Mouse (Mus musculus) gastrocnemius, adult 18-20 months (tissue): ENCODE measurements around the gene Sema7a. TPM values are rescaled to one million over a fixed set of nuclear protein-coding genes. Genes with fewer than 3 reads are reported as not detected.

ENCODE experiments used
- DNase-seq: peaks from one replicate; pipeline ENCODE4 v3.0.0; 2021; ENCODE audit warnings: low spot score
- total RNA-seq, 2 experiments: library from RNA; stranded (reverse); gene quantifications; 2 replicates each; pipeline ENCODE4 v1.2.3; 2021

Sema7a gene
- total RNA-seq, 2 experiments from 2014 or later = 10.6 to 13.0 TPM

DNA sequence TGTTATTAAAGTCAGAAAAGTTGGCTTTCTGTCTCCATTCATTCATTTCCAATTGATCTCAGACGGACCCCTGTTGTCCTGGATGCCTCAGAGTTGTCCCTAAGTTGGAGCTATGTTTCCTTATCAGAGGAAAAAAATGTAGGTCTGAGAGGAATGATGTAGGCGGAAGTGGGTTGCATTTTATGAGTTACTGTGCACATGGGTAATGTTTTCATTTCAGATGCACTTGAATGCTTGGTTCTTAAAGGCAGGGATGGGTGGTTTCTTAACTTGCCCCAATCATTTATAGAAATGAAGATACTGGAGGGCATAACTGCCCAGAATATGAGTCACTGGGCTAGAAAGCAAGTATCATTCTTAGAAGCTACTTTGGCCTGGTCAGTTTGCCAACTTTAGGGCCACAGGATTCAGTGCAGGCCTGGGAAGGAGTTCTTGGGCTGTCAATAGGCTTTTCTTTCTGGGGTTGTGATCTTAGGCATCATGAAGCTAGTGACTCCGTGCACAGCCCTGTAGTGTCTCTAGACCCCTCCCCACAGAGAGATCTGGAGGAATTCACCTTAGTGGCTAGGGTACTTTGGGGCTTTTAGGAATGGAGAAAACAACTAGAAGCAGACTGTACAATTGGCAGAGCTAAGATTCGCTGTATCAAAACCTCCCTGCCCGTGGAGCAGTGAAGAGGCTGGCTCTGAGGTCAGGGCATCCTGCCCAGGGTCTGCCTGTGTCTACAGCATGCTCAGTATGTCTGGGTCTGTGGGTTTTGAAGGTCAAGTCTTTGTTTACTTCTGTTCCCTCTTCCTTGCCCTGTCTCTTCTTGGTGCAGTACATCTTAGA is 1.5 kb upstream of the Sema7a start:
- DNase-seq = no peak

DNA sequence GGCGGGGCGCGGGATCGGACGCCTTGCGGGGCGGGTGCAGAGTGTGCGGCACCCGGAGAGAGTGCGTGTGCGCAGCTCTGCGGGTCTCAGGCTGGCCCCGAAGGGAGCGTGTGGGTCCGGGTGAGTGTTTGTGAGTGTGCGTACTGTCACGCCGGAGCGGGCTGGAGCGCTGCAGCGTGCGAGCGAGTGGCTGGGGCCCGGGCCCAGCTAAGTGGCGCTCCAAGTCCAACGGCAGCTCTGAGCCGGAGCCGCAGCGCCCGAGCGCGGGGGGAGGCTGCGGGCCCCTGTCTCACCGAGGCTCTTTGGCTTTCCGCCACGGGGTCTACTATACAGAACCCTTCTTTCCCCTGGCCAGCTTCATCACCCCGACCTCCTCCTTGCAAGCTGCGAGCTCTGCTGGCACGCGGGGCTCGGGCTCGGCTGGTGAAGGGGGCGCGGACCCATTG is 460 bp downstream of the Sema7a start:
- DNase-seq = no peak

GRCm38 (mm10) chr9:57940861-57941638 is 1.1 kb downstream of the Sema7a start:
- DNase-seq = no peak

- no peak for DNase-seq
Observed at GRCm38 (mm10) chr9:57942039-57942438, 2.1 kb downstream of the Sema7a start.

GRCm38 (mm10) chr9:57943067-57943466 is 3.2 kb downstream of the Sema7a start:
- DNase-seq = no peak

DNA sequence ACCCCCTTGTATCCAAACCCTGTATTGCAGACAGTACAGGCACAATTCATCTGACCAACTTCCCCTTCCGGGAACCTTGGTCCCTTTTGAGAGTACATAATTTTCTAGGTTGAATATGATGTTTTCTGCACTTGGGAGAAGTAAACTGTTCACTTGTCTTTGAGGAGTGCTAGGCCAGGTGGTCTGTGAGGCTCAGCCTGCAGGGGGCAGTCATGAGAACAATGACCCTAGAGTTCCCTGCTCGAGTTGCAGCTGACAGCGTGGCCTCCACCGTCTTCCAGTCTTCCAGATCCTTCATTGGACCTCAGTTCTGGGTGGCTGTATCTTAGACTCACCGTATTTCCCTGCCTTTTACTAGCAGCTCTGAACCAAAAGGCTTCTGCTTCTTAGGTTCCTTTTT is 4.7 kb downstream of the Sema7a start:
- peak; percentile 66 for DNase-seq

GRCm38 (mm10) chr9:57945771-57946616 is 6.1 kb downstream of the Sema7a start:
- no peak for DNase-seq

DNA sequence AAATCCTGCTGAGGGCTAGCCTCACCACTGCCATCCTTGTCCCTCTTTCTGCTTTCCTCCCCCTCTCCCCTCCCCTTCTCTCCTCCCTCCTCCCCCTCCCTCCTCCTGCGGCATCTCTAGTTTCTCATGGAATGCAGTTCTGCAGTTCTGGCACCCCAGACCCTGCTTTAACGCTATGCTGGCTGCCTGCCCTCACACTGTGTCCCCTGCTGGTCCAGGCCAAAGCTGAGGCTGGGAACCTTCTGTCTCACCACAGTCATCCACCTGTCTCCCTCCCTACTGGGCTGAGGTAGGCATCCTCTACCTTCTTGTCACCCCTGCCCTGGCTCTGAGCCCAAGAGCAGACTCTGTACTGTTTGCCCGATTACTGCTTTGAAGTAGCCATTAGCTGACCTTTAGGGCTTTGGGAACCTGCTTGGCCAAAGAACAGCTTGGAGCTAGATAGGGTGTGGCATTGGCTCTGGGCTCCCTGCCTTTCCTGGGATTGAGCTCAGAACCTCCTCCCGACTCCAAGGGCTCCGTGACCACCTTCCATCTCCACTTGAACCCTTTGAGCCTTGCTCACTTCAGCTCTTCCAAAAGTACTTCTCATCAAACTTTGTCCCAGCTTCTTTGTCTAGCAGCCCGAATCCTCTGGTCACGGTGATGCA is 7.6 kb downstream of the Sema7a start:
- no peak for DNase-seq

DNA sequence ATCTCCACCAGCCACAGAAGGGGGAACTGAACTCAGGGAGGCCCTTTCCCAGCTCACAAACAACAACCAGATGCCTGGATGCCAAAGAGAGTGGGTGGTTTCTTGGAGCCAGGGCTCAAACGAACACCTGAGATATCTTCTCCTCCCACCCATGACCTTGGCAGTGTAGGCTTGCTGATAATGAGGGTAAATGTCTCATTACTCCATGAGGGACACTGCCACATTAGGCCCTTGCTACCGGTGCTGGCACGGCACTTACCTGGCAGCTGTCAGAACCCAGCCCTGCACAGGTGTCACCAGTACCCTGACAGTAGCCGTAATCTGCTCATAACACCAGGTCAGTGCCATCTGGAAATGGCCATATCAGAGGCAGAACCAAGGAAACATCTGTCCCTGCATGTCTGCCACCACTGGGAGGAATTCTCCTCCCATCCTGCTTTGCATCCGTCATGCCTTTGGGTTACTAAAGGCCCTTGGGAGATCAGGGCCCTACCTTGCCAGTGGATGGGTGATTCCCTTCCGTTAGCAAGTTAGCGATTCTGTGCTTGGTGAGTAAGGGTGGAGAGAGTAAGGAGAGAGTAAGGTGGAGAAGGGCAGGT is 8.5 kb downstream of the Sema7a start:
- no peak for DNase-seq

DNA sequence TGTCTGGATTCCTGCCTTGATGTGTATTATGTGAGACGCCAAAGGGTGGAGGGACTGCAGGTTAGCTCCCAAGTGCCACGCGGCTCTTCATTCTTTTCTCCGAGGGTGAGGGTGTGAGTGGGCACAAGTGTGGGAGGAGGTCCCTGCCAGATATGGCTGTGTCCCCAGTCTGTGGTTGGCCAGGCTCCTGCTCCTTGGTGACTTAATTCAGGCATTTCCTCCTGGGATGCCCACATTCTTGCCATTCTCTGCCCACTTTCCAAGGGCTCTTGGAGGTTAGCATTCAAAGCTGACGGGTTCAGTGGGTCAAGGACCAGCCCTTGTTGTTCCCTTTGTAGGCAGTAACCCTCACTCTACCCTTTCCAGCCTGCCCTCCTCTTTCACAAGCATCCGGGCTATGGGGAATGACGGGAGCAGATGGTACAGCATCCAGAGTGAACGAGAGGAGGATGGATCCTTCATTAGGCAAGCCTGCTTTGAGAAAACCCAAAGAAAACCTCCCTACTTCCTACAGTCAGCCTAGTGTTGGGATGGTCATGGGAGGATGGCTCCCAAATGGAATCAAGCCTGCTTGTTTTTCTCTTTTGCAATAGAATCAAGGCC is 9.3 kb downstream of the Sema7a start:
- DNase-seq = no peak

- no peak for DNase-seq
Observed at GRCm38 (mm10) chr9:57949879-57950278, 10.0 kb downstream of the Sema7a start.

- no peak for DNase-seq
Observed at GRCm38 (mm10) chr9:57950519-57950918, 10.6 kb downstream of the Sema7a start.

DNA sequence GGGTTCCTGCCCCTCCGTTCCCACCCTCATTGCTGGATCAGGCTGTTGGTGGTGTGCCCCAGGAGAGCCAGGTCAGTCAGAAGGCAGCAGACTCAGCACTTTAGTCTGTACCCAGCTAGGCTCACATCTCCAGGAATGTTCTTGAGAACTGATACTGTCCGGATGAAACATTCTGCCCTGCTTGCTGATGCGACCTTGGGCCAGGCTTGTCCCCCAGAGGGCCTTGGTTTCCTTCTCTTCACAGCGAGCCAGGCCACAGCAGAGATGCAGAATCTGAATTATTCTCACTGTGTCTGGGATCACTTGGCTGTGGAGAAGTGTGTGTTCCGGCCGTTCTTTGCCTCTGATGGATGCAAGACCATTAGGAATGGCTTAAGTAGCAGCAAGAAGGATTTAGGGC is 12.1 kb downstream of the Sema7a start:
- peak; percentile 39 for DNase-seq

DNA sequence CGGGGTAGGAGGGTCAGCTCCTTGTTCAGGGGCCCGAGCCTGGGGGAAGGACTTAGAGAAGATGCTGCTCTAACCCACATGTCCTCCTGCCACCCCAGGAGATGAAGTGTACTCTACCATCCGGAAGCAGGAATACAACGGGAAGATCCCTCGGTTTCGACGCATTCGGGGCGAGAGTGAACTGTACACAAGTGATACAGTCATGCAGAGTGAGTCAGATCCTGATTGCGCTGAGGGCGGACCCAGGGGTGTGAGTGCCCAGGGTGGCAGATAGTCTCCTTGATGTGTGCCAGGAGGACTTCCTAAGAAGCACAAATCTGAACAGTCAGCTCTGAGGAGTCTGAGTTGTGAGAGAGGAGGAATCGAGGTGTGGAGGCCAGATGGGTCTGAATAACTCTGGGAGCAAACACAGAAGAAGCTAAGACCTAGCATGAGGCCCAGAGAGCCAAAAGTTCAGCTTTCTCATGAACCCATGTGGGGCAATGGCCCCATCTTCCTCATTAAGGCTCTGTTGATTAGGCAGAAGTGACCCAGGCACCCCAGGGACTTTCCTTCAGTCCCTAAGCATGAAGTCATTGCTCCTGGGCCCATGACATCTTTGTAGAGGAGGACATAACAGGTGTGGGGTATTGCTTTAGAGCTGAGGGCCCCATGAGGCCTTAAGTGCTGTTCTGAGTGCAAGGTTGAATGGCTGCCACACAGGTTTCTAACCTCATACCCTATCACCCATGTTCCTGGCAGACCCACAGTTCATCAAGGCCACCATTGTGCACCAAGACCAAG is 15.2 kb downstream of the Sema7a start:
- DNase-seq = no peak

DNA sequence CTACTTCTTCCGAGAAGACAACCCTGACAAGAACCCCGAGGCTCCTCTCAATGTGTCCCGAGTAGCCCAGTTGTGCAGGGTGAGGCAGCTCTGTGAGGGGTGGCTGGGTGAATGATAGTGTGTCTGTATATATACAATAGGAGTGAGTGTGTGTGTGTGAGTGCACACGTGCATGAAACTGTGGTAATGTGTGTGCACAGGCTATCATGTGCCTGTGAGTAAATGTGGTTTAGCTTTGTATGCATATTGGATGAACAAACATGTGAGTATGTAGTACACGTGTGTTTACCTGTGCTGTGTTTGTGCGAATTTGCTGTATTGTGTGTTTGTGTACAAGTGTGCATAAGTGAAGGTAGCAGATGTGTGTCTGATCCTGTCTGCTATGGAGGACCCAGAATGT is 15.9 kb downstream of the Sema7a start:
- no peak for DNase-seq

- DNase-seq = no peak
Observed at GRCm38 (mm10) chr9:57956196-57956837, 16.4 kb downstream of the Sema7a start.

- DNase-seq = no peak
Observed at GRCm38 (mm10) chr9:57956838-57957236, 16.9 kb downstream of the Sema7a start.

DNA sequence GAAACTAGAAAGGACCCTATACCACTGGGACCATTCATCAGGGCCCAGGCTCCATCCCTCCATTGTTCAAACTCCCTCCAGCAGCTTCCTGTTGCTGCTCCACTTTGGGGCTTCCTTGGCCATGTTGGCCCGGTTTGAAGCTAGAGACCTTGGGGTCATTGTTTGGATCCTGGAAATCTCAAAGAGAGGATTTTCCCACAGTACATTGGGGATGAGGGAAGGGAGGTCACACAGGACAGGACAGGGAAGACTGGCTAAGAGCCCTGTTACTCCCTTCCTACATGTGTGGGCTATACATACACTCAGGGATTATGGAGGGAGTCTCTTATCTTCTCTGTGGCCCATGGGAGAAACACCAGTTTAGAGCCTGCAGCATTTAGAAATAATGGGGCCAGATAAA is 18.7 kb downstream of the Sema7a start:
- no peak for DNase-seq

DNA sequence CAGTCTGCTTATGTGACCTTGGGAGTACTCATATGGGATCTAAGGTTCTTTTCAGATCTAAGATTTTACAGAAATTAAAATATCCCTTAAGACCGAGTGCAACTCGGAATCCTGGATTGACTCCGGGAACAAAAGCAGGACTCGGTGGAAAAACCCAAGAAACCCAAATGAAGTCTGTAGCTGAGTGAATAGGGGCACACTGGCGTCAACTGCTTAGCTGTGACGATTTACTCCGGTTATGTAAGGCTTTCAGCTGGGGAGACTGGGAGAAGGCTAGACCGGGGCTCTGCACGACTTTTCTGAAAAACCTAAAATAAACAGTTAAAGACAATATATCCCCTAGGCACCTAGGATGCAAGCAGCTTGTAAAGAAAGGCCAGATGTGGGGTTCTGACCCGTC is 19.5 kb downstream of the Sema7a start:
- no peak for DNase-seq
